Mouse (Mus musculus) midbrain, embryonic 14.5 days (tissue): ENCODE measurements around the gene Evi5l. TPM values are rescaled to one million over a fixed set of nuclear protein-coding genes. Genes with fewer than 3 reads are reported as not detected.
A peak's percentile ranks its signal among the peaks of the same experiment; 100 is the strongest.
"Not testable (repeated sequence)": the region's sequence is repeated elsewhere in the genome, so short reads cannot be mapped to it uniquely, and the experiment has no call there.

Experiments
- ATAC-seq: fragments of 200-750 bp; cut with Nextera tagmentation; 2 replicates; pipeline ENCODE4 v1.8.0; 2017; ENCODE audit warnings: moderate number of reproducible peaks, moderate library complexity; ENCODE audit not compliant: low FRiP score, low TSS enrichment
- DNase-seq: peaks from one replicate; pipeline ENCODE4 v3.0.0-alpha.2; 2015
- H3K27ac ChIP-seq: fragments of 300-500 bp; sonication (generic); replicated peaks from 2 replicates; pipeline ENCODE4 v1.5.1; 2014; ENCODE audit warnings: mild to moderate bottlenecking, low read depth, low read length, moderate library complexity
- H3K27me3 ChIP-seq: fragments of 300-500 bp; sonication (generic); 2 replicates; pipeline ENCODE4 v1.6.1; 2014; ENCODE audit warnings: low read length, control low read depth, mixed read lengths; ENCODE audit not compliant: control insufficient read depth, insufficient read depth
- H3K36me3 ChIP-seq: fragments of 300-500 bp; sonication (generic); 2 replicates; pipeline ENCODE4 v1.6.1; 2014; ENCODE audit warnings: low read length, control low read depth; ENCODE audit not compliant: control insufficient read depth, insufficient read depth
- H3K4me1 ChIP-seq: fragments of 300-500 bp; sonication (generic); 2 replicates; pipeline ENCODE4 v1.6.1; 2014; ENCODE audit warnings: mild to moderate bottlenecking, antibody characterized with exemption, low read length, control low read depth; ENCODE audit not compliant: control insufficient read depth, insufficient read depth
- H3K4me2 ChIP-seq: fragments of 300-500 bp; sonication (generic); 2 replicates; pipeline ENCODE4 v1.6.1; 2014; ENCODE audit warnings: mild to moderate bottlenecking, low read length, moderate library complexity
- H3K4me3 ChIP-seq: fragments of 300-500 bp; sonication (generic); replicated peaks from 2 replicates; pipeline ENCODE4 v1.5.1; 2014; ENCODE audit warnings: low read depth, low read length
- H3K9ac ChIP-seq: fragments of 300-500 bp; sonication (generic); replicated peaks from 2 replicates; pipeline ENCODE4 v1.6.1; 2014; ENCODE audit warnings: mild to moderate bottlenecking, low read length, moderate library complexity
- H3K9me3 ChIP-seq: fragments of 300-500 bp; sonication (generic); 2 replicates; pipeline ENCODE4 v1.6.1; 2016; ENCODE audit warnings: low read length, control low read depth, mixed read lengths; ENCODE audit not compliant: control insufficient read depth
- whole genome bisulfite sequencing: fragments of 180-500 bp; shearing (Covaris S2); extraction: QIAGEN DNeasy Blood & Tissue Kit; methylation state at CpG from one replicate; pipeline ENCODE4 v1.1.7; 2014; 5-methylcytosine and 5-hydroxymethylcytosine counted together
- polyA plus RNA-seq: library from polyadenylated mRNA; unstranded; fragments of >200 nt; fragmentation: Nextera tagmentation; extraction: Ambion mirVana; gene quantifications from 2 replicates; pipeline ENCODE4 v1.2.1, GENCODE M21; 2014

Gene Evi5l
- polyA plus RNA-seq, 1 experiment from 2014 or later = 93.6 TPM

DNA sequence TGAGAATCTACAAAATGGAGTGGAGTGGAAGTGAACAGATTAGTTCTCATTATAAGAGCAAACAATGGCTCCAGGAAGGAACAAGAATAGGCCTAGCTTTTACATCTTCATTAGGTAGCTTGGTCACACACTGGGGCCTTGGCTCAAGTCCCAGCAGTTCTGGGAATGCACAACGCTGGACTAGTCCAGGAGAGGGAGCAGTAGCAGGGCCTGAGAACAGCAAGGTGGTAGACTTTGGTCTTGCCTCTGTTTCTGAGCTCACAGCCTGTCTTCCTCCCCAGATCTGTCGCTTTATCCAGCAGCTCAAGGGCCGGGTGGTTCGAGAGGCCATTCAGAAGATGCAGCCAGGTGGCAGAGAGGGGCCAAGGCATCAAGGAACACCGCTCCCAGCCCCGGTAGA is 87.6 kb downstream of the Evi5l start:
- H3K4me1 ChIP-seq = peaks cover 32% of the 10 kb centered on the region
- H3K27me3 ChIP-seq = no peaks in the 10 kb centered on the region
- no peak overlapping the region for H3K27ac ChIP-seq
- ATAC-seq = no peak
- peak overlapping the region; percentile 75 for H3K4me2 ChIP-seq
- WGBS = 62% methylated on average over 6 of the region's 6 CpGs
- no peaks in the 10 kb centered on the region for H3K9me3 ChIP-seq
- DNase-seq = peak; percentile 79
- peaks cover 46% of the 10 kb centered on the region for H3K36me3 ChIP-seq
- peak overlapping the region; percentile 92 for H3K4me3 ChIP-seq
- H3K9ac ChIP-seq = 0 out of 2 replicates have a peak overlapping the region, but pooled peaks have one; percentile 86

DNA sequence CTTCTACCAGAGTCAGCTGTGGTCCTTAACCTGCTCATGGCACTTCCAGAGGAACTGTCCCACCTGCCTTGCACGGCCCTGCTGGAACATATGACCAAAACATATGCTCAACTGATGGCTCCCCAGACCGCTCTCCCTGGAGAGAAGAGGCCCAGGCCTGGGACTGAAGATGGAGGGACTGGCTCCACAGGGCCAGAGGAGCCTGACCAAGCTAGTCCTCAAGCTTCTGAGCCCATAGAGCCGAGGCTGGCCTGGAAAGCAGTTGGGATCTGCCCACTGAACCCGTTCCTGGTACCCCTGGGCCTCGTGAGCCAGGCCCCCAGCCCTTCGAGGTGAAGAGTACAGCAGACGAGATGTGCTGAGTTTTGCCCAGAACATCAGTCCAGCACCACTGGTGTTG is 89.1 kb downstream of the Evi5l start:
- not testable (repeated sequence) for H3K4me3 ChIP-seq, H3K27ac ChIP-seq, H3K9me3 ChIP-seq, ATAC-seq, H3K9ac ChIP-seq, H3K27me3 ChIP-seq, DNase-seq, H3K4me2 ChIP-seq
- peaks cover 45% of the 10 kb centered on the region for H3K36me3 ChIP-seq
- peaks cover 32% of the 10 kb centered on the region for H3K4me1 ChIP-seq
- WGBS = 91% methylated on average over 7 of the region's 7 CpGs

DNA sequence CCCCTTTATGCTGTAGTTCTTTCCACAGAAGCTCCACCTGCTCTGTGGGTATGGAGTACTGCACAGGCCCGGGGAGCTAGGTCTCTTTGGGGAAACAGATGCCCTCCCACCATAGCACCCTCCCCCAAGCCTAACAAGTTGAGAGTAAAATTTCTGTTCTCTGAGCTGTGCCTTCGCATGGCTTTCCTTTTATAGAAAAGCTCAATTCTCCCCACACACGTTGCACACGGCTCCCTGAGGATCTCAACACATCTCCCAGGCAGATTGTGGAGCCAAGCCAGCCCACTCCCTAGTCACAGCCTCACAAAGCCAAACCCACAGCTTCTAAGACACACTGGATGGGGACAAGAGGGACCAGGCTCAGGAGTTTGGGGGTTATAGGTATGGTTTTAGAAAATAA is 90.5 kb downstream of the Evi5l start:
- no peak for DNase-seq
- 56% methylated on average over 4 of the region's 4 CpGs for WGBS
- H3K4me1 ChIP-seq = peaks cover 32% of the 10 kb centered on the region

DNA sequence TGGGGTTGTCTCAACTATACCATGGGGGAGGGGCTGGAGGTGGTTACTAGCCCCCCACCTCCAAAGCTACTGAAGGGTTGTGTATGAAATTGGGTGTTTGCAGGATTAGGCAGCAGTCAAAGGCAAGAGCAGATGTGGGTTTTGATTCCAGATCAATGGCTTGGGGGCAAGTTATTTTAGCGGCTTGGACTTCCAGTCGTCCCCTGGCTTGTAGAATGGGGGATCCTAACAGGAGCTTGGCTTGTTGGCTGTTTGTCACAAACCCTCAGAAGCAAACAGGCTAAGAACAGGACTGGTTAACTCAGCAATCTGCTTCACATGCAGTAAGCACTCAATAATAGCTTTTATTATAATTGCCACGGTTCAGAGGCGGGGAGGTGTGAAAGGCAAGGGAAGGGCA is 91.0 kb downstream of the Evi5l start:
- Histone ChIP-seq H3K27ac (peak overlapping the region; percentile 96), H3K9ac (peak overlapping the region; percentile 98), H3K27me3 (no peaks in the 10 kb centered on the region), H3K9me3 (no peaks in the 10 kb centered on the region), H3K4me1 (peaks cover 31% of the 10 kb centered on the region), H3K4me3 (peak overlapping the region; percentile 88), H3K4me2 (peak overlapping the region; percentile 81), H3K36me3 (peaks cover 63% of the 10 kb centered on the region)
- ATAC-seq (no peak), DNase-seq (no peak)
- WGBS = 57% methylated on average over 4 of the region's 4 CpGs

More for the DNA sequence above, 90.5 kb downstream of the Evi5l start:
- H3K27me3 ChIP-seq = no peaks in the 10 kb centered on the region
- peaks cover 59% of the 10 kb centered on the region for H3K36me3 ChIP-seq
- H3K4me3 ChIP-seq = peak overlapping the region; percentile 88
- H3K9me3 ChIP-seq = no peaks in the 10 kb centered on the region
- H3K4me2 ChIP-seq = peak overlapping the region; percentile 81
- H3K9ac ChIP-seq = peak overlapping the region; percentile 98
- ATAC-seq = no peak
- H3K27ac ChIP-seq = peak overlapping the region; percentile 96; the same call in 1 of the 2 replicates

DNA sequence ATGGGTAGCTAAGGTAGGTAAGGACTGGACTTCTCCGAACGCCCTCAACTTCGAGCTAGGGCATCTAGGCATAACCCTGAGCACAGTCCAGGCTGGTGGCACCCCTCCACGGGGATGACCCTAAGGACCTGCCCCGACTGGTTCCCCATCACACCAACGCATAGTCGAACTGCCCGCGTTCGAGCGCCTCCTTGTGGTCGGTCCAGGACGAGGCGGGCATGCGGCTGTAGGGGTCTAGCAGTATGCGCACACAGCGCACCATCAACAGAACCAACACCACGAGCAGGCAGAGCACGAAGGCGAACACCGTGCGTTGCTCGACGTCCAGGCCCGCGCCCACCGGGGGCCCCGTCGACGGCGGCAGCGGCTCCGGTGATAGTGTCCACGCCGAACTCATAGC is 91.9 kb downstream of the Evi5l start:
- Histone ChIP-seq H3K4me3 (peak overlapping the region; percentile 88), H3K27me3 (no peaks in the 10 kb centered on the region), H3K9me3 (no peaks in the 10 kb centered on the region), H3K9ac (peak overlapping the region; percentile 98), H3K27ac (peak overlapping the region; percentile 96), H3K4me1 (peaks cover 28% of the 10 kb centered on the region), H3K4me2 (peak overlapping the region; percentile 81), H3K36me3 (peaks cover 72% of the 10 kb centered on the region)
- ATAC-seq (peak; percentile 75), DNase-seq (peak; percentile 91)
- 1% methylated on average over 35 of the region's 35 CpGs for WGBS

DNA sequence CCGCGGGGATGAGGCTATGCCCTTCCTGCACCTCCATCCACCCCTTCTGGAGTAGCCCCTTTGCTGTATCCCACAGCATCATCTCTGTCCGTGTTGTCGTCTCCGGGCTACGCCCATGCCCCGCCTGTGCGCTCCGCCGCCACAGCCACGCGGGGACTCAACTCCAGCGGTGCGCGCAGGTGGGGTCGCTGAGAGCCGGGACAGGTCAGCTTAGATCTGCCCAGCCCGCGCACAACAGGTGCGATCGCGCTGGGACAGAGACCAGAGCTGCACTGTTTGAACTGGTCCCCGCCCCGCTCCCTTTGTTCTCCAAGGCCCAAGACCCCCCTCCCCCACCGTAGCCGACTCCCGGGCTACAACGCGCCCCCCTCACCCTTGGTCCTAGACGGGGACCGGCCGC is 92.3 kb downstream of the Evi5l start:
- ATAC-seq (peak; percentile 83), DNase-seq (no peak)
- under 1% methylated on average over 32 of the region's 32 CpGs for whole genome bisulfite sequencing
- H3K27ac ChIP-seq = peak overlapping the region; percentile 96
- H3K9ac ChIP-seq = peak overlapping the region; percentile 98
- H3K4me1 ChIP-seq = peaks cover 26% of the 10 kb centered on the region
- H3K9me3 ChIP-seq = no peaks in the 10 kb centered on the region
- no peaks in the 10 kb centered on the region for H3K27me3 ChIP-seq
- H3K4me3 ChIP-seq = peak overlapping the region; percentile 88
- peaks cover 76% of the 10 kb centered on the region for H3K36me3 ChIP-seq
- peak overlapping the region; percentile 81 for H3K4me2 ChIP-seq

DNA sequence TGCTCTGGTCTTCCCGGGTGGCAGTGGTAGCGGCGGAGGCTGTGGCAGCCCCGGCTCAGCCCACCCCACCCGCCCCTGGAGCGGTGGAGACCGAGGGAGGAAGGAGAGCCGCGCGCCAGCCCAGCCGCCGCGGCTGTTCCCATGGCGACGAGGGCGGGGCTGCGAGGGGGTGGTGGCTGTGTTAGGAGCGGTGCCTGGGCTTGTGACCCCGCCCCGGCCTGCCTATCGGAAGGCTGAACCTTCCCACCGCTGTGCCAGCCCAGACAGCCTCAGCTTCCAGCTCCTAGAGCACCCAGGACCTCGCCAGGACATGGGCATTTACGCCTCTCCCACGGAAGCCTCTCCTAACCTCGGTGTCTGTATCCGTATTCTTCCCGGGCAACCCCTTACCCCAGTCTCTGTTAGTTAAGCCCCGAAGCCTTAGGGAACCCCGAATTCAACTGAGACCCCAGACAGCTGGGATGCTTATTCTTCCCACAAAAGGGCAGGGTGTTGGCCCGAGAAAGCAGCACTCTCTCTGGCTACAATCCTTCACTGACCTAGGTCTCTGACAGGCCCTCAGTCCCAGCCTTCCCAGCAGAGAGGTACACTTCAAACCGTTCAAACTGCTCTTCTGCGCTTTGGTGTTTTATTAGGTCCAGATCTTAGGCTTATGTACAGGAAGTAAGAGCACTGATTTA is 92.9 kb downstream of the Evi5l start, which contains the start of gene Ctxn1:
Gene Ctxn1 (minus strand): TSS at position 150 of the 680 bp plus-strand sequence.
- H3K27me3 ChIP-seq = no peaks in the 10 kb centered on the region
- 8% methylated on average over 26 of the region's 33 CpGs for WGBS
- DNase-seq (peak; percentile 96), ATAC-seq (peak; percentile 92)
- no peaks in the 10 kb centered on the region for H3K9me3 ChIP-seq
- H3K36me3 ChIP-seq = peaks cover 81% of the 10 kb centered on the region
- peak within 1 kb of the TSS; percentile 96 for H3K27ac ChIP-seq
- H3K9ac ChIP-seq = peak within 1 kb of the TSS; percentile 98
- H3K4me3 ChIP-seq = peak within 1 kb of the TSS; percentile 88
- peak within 1 kb of the TSS; percentile 81 for H3K4me2 ChIP-seq
- H3K4me1 ChIP-seq = peaks cover 20% of the 10 kb centered on the region

DNA sequence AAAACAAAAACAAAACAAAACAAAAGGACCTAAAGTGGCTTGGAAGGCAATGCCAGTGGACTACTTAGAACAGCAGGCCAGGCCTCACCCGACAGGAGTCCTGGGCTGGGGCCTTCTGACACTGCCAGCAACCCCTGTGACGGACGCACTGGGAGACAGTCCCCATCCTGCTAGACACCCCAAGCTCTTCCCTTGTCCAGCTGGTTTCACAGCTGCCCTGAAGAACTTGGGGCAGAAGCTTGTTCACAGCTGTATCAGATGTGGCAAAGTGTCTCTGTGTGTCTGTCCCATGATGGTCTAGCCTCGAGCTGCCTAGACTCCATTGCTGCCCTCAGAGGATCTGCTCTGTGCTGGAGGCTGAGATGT is 93.4 kb downstream of the Evi5l start:
- no peak overlapping the region; the same call in 1 of the 2 replicates for H3K4me3 ChIP-seq
- peak overlapping the region; percentile 96 for H3K27ac ChIP-seq
- no peaks in the 10 kb centered on the region for H3K9me3 ChIP-seq
- H3K36me3 ChIP-seq = peaks cover 81% of the 10 kb centered on the region
- 0 out of 2 replicates have a peak overlapping the region, but pooled peaks have one; percentile 23 for H3K9ac ChIP-seq
- H3K4me2 ChIP-seq = peak overlapping the region; percentile 81
- peaks cover 16% of the 10 kb centered on the region for H3K4me1 ChIP-seq
- no peaks in the 10 kb centered on the region for H3K27me3 ChIP-seq
- WGBS = 88% methylated on average over 4 of the region's 4 CpGs
- DNase-seq (no peak), ATAC-seq (no peak)
